Mouse (Mus musculus) MEL (cell line): ENCODE measurements around the gene Gmds. TPM values are rescaled to one million over a fixed set of nuclear protein-coding genes. Genes with fewer than 3 reads are reported as not detected.

ENCODE experiments used
- DNase-seq: peaks from one replicate; pipeline ENCODE4 v3.0.0; 2011; ENCODE audit warnings: low read depth, low spot score
- H3K27ac ChIP-seq: 2 replicates; pipeline ENCODE4 v1.5.1; 2012; ENCODE audit warnings: low read depth, mild to moderate bottlenecking, control low read depth, low read length, moderate library complexity; ENCODE audit not compliant: control insufficient read depth
- H3K27me3 ChIP-seq, 2 experiments: fragments of 150-350 bp in 1 of 2; sonication (generic) in 1 of 2; 2 replicates each; pipeline ENCODE4 v1.6.1; 2012; ENCODE audit warnings: low read length in 2 of 2, mild to moderate bottlenecking in 2 of 2, improper control_type of control experiment in 1 of 2, moderate library complexity in 1 of 2; ENCODE audit not compliant: insufficient read depth in 2 of 2, control insufficient read depth in 1 of 2
- H3K36me3 ChIP-seq, 2 experiments: 2 replicates each; pipeline ENCODE4 v1.6.1; 2012 to 2014; ENCODE audit warnings: low read length in 2 of 2, improper control_type of control experiment in 1 of 2, inconsistent platforms in 1 of 2, mild to moderate bottlenecking in 1 of 2; ENCODE audit not compliant: insufficient read depth in 2 of 2, control insufficient read depth in 1 of 2
- H3K4me1 ChIP-seq, 2 experiments: fragments of 150-350 bp in 1 of 2; sonication (generic) in 1 of 2; 2 replicates each; pipeline ENCODE4 v1.6.1; 2012; ENCODE audit warnings: low read length in 2 of 2, improper control_type of control experiment in 1 of 2, mild to moderate bottlenecking in 1 of 2; ENCODE audit not compliant: insufficient read depth in 2 of 2, control insufficient read depth in 1 of 2
- H3K4me3 ChIP-seq, 2 experiments: fragments of 150-350 bp in 1 of 2; sonication (generic) in 1 of 2; 2 replicates each; pipeline ENCODE4 v1.5.1; 2012; ENCODE audit warnings: low read depth in 2 of 2, low read length in 2 of 2, mild to moderate bottlenecking in 2 of 2, moderate library complexity in 2 of 2, control low read depth in 1 of 2, improper control_type of control experiment in 1 of 2; ENCODE audit not compliant: control insufficient read depth in 1 of 2, insufficient read depth in 1 of 2
- H3K79me2 ChIP-seq: 2 replicates; pipeline ENCODE4 v1.6.1; 2012; ENCODE audit warnings: mild to moderate bottlenecking, low read length, moderate library complexity; ENCODE audit not compliant: control insufficient read depth, poor library complexity, insufficient read depth
- H3K9ac ChIP-seq: 2 replicates; pipeline ENCODE4 v1.6.1; 2012; ENCODE audit warnings: low read depth, mild to moderate bottlenecking, control low read depth, low read length, moderate library complexity; ENCODE audit not compliant: control insufficient read depth, poor library complexity, severe bottlenecking
- H3K9me3 ChIP-seq: fragments of 150-350 bp; sonication (generic); replicated peaks from 2 replicates; pipeline ENCODE4 v1.6.1; 2012; ENCODE audit warnings: mild to moderate bottlenecking, low read length, improper control_type of control experiment, moderate library complexity; ENCODE audit not compliant: insufficient read depth
- CHD2 ChIP-seq: IDR thresholded peaks from 2 replicates; pipeline ENCODE4 v1.6.1; 2011; ENCODE audit warnings: low read length, improper control_type of control experiment
- CTCF ChIP-seq, 3 experiments: IDR thresholded peaks in 2 of 3; conservative IDR thresholded peaks in 1 of 3; 2 replicates each; pipeline ENCODE4 v1.5.1; 2011 to 2012; ENCODE audit warnings: low read length in 3 of 3, low read depth in 2 of 3, mild to moderate bottlenecking in 2 of 3, improper control_type of control experiment in 1 of 3, inconsistent platforms in 1 of 3, mixed read lengths in 1 of 3, moderate library complexity in 1 of 3; ENCODE audit not compliant: control insufficient read depth in 1 of 3, insufficient read depth in 1 of 3, poor library complexity in 1 of 3, severe bottlenecking in 1 of 3
- E2F4 ChIP-seq: IDR thresholded peaks from 2 replicates; pipeline ENCODE4 v1.6.1; 2011; ENCODE audit warnings: low read depth, low read length, improper control_type of control experiment, borderline replicate concordance
- EP300 ChIP-seq, 2 experiments: IDR thresholded peaks; 2 replicates each; pipeline ENCODE4 v1.6.1; 2011; ENCODE audit warnings: improper control_type of control experiment in 2 of 2, low read length in 2 of 2, low read depth in 1 of 2, mild to moderate bottlenecking in 1 of 2
- ETS1 ChIP-seq: IDR thresholded peaks from 2 replicates; pipeline ENCODE4 v1.6.1; 2012; ENCODE audit warnings: low read depth, mild to moderate bottlenecking, inconsistent platforms, low read length, improper control_type of control experiment, moderate library complexity
- JUND ChIP-seq: IDR thresholded peaks from 2 replicates; pipeline ENCODE4 v1.6.1; 2011; ENCODE audit warnings: low read depth, mild to moderate bottlenecking, improper control_type of control experiment, low read length
- KAT2A ChIP-seq: conservative IDR thresholded peaks from 2 replicates; pipeline ENCODE4 v1.6.1; 2012; ENCODE audit warnings: low read depth, low read length, improper control_type of control experiment, inconsistent platforms
- MAFK ChIP-seq: IDR thresholded peaks from 2 replicates; pipeline ENCODE4 v1.6.1; 2011; ENCODE audit warnings: low read depth, mild to moderate bottlenecking, low read length, improper control_type of control experiment, borderline replicate concordance
- MAZ ChIP-seq: IDR thresholded peaks from 2 replicates; pipeline ENCODE4 v1.6.1; 2012; ENCODE audit warnings: low read depth, mild to moderate bottlenecking, inconsistent platforms, low read length, improper control_type of control experiment
- MEF2A ChIP-seq: IDR thresholded peaks from 2 replicates; pipeline ENCODE4 v1.6.1; 2014; ENCODE audit warnings: low read depth, mild to moderate bottlenecking, inconsistent platforms, low read length, improper control_type of control experiment; ENCODE audit not compliant: poor library complexity, insufficient replicate concordance, severe bottlenecking; ENCODE audit errors: extremely low read depth
- MXI1 ChIP-seq: IDR thresholded peaks from 2 replicates; pipeline ENCODE4 v1.6.1; 2011; ENCODE audit warnings: mild to moderate bottlenecking, low read depth, low read length, improper control_type of control experiment
- MYC ChIP-seq: IDR thresholded peaks from 2 replicates; pipeline ENCODE4 v1.6.1; 2011; ENCODE audit warnings: low read depth, mild to moderate bottlenecking, low read length, improper control_type of control experiment, moderate library complexity
- NELFE ChIP-seq: IDR thresholded peaks from 2 replicates; pipeline ENCODE4 v1.6.1; 2011; ENCODE audit warnings: low read depth, low read length, improper control_type of control experiment
- NRF1 ChIP-seq: IDR thresholded peaks from 2 replicates; pipeline ENCODE4 v1.6.1; 2014; ENCODE audit warnings: low read depth, mild to moderate bottlenecking, inconsistent platforms, low read length, improper control_type of control experiment, moderate library complexity; ENCODE audit not compliant: poor library complexity, insufficient read depth, severe bottlenecking
- POLR2AphosphoS2 ChIP-seq: IDR thresholded peaks from 2 replicates; pipeline ENCODE4 v1.6.1; 2011; ENCODE audit warnings: low read length, improper control_type of control experiment
- RAD21 ChIP-seq: IDR thresholded peaks from 2 replicates; pipeline ENCODE4 v1.6.1; 2011; ENCODE audit warnings: mild to moderate bottlenecking, low read depth, low read length, improper control_type of control experiment
- SIN3A ChIP-seq: IDR thresholded peaks from 2 replicates; pipeline ENCODE4 v1.6.1; 2012; ENCODE audit warnings: low read length, improper control_type of control experiment, inconsistent platforms
- TAL1 ChIP-seq: IDR thresholded peaks from 2 replicates; pipeline ENCODE4 v1.6.1; 2012; ENCODE audit warnings: mild to moderate bottlenecking, inconsistent platforms, low read length, moderate library complexity, mixed read lengths
- TCF12 ChIP-seq: IDR thresholded peaks from 2 replicates; pipeline ENCODE4 v1.6.1; 2014; ENCODE audit warnings: low read depth, mild to moderate bottlenecking, inconsistent platforms, low read length, improper control_type of control experiment, moderate library complexity
- UBTF ChIP-seq: IDR thresholded peaks from 2 replicates; pipeline ENCODE4 v1.6.1; 2012; ENCODE audit warnings: low read depth, mild to moderate bottlenecking, inconsistent platforms, low read length, improper control_type of control experiment, moderate library complexity, borderline replicate concordance; ENCODE audit not compliant: insufficient read depth
- USF1 ChIP-seq: IDR thresholded peaks from 2 replicates; pipeline ENCODE4 v1.6.1; 2014; ENCODE audit warnings: low read depth, mild to moderate bottlenecking, inconsistent platforms, low read length, improper control_type of control experiment, moderate library complexity
- ZKSCAN1 ChIP-seq: IDR thresholded peaks from 2 replicates; pipeline ENCODE4 v1.6.1; 2012; ENCODE audit warnings: low read depth, mild to moderate bottlenecking, inconsistent platforms, low read length, improper control_type of control experiment, moderate library complexity
- ZMIZ1 ChIP-seq: IDR thresholded peaks from 2 replicates; pipeline ENCODE4 v1.6.1; 2012; ENCODE audit warnings: low read depth, mild to moderate bottlenecking, inconsistent platforms, low read length, improper control_type of control experiment, moderate library complexity
- polyA plus RNA-seq, 2 experiments: library from polyadenylated mRNA; stranded (reverse) in 1 of 2; unstranded in 1 of 2; fragments of >175 nt in 1 of 2; fragments of >200 nt in 1 of 2; gene quantifications; 2 replicates each; pipeline versions ENCODE4 v1.2.1 to v1.2.4; 2012; ENCODE audit warnings: low replicate concordance in 2 of 2, low read depth in 1 of 2; ENCODE audit not compliant: insufficient read length in 2 of 2, insufficient read depth in 1 of 2, missing spikeins in 1 of 2
- total RNA-seq: library from RNA; depleted of rRNA; stranded (reverse); fragments of 300-350 nt; gene quantifications from 2 replicates; pipeline ENCODE4 v1.2.3, GENCODE M21; 2012

Gmds gene
- total and polyA plus RNA-seq, 3 experiments = 17.4 to 32.2 TPM; not detected in 1

GRCm38 (mm10) chr13:31955171-31955570 lies 383.4 kb downstream of the Gmds start:
- H3K36me3 ChIP-seq = peaks cover 0 to 12% of the 10 kb centered on the region in 2 experiments; a peak in 2 of 4 replicates
- no peaks in the 10 kb centered on the region for H3K27me3 ChIP-seq
- H3K4me3 ChIP-seq = no peak overlapping the region
- no peaks in the 10 kb centered on the region for H3K79me2 ChIP-seq
- TF ChIP-seq ETS1 (no peak), POLR2AphosphoS2 (no peak), EP300 (IDR thresholded peaks at IDR 0.05; ENCODE audit: low read depth in 1 of 2, low read length in 2 of 2) (no peak), MXI1 (no peak), SIN3A (no peak), MEF2A (no peak), ZKSCAN1 (no peak), KAT2A (no peak), NELFE (no peak), CHD2 (no peak), MAZ (no peak), E2F4 (no peak), ZMIZ1 (no peak), UBTF (no peak), TAL1 (no peak), NRF1 (no peak), CTCF (IDR thresholded peaks at IDR 0.05 in 2 of 3, conservative IDR thresholded peaks at IDR 0.05 in 1 of 3; ENCODE audit: control insufficient read depth in 1 of 3, insufficient read depth in 1 of 3, low read depth in 2 of 3, low read length in 3 of 3, poor library complexity in 1 of 3, severe bottlenecking in 1 of 3) (no peak), USF1 (no peak), MYC (no peak), TCF12 (no peak)
- H3K9me3 ChIP-seq = no peaks in the 10 kb centered on the region
- no peak overlapping the region for H3K9ac ChIP-seq
- no peak for DNase-seq
- no peak overlapping the region for H3K27ac ChIP-seq
- peaks cover 7 to 15% of the 10 kb centered on the region in 2 experiments for H3K4me1 ChIP-seq

GRCm38 (mm10) chr13:31944676-31945210 lies 393.8 kb downstream of the Gmds start:
- Histone ChIP-seq H3K27ac (no peak overlapping the region), H3K79me2 (no peaks in the 10 kb centered on the region), H3K36me3 (0 out of 4 replicates have a peak, but pooled peaks cover 0 to 2% of the 10 kb centered on the region in 2 experiments), H3K4me1 (no peaks in the 10 kb centered on the region), H3K9me3 (no peaks in the 10 kb centered on the region), H3K9ac (no peak overlapping the region), H3K27me3 (no peaks in the 10 kb centered on the region), H3K4me3 (no peak overlapping the region)
- no peak for DNase-seq
- TF ChIP-seq MXI1 (no peak), RAD21 (no peak), MAFK (no peak), JUND (no peak)
